Mouse (Mus musculus) regulatory T cell (primary cell): ENCODE data around the gene Ctnnd1.

Experiments
- in situ Hi-C: fragments of 300-600 bp; cut with MboI, MseI; formaldehyde crosslinking; loops from one replicate; pipeline ENCODE4 v1.15.1; 2025; ENCODE audit warnings: high pct_unique_total_duplicates

Ctnnd1 gene

DNA sequence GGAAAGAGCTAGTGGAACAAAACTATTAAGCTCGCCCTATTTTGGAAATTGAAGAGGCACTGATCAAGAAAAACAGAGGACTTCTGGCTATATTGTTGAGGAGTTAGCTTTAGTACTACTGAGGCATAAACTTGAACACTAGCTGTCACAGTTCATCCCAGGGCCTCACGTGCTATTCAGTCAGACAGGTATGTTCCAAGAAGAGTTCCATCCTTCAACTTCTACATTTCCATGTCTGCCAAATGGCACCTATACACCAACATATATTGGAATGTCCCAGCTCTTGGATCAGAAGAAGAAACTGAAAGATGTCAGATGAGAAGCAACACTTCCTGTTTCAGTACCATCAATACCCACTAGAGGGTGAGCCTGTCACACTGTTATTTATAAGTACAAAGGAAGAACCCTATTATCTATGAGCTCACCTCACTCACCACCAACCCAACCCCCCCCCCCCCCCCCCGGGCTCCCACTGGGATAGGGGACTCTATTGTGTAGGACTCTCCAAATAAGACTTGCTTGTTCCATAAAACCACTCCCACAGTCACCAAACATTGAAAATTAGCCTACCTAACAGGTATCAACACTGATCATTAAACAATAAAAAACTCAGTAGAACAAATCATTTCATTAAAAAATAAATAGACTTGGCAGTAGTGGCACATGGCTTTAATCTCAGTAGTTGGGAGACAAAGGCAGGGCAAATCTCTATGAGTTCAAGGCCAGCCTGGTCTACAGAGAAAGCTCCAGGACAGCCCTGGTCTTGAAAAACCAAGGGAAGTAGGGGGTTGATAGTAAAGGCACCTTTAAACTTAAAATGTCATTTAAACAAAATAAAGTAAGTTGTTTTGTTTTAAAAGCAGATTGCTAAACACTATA, 32.7 kb downstream of the Ctnnd1 start:
- in situ Hi-C loops: loop anchor here (5.0 kb wide), 1 partner anchor 49 kb away; no protein-coding TSS in a partner anchor

DNA sequence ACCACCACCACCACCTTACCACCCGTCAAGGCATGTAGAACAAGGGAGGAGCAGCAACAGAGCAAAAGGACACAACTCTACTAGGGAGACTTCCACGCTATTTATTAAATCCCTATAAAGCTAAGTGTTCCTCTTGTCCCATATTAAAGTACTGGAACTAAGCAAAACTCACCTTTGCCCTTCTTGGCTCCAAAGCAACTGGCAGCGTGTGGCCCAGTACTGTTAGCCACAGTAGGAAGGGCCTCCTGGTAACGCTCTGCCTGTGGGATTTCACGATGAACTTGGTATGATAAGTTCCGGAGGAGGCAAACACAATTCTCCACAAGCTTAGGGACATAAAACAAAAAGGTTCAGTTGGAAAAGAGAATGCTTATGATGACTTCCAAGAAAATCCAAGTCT, 37.8 kb downstream of the Ctnnd1 start:
- in situ Hi-C loops: no loop called here

DNA sequence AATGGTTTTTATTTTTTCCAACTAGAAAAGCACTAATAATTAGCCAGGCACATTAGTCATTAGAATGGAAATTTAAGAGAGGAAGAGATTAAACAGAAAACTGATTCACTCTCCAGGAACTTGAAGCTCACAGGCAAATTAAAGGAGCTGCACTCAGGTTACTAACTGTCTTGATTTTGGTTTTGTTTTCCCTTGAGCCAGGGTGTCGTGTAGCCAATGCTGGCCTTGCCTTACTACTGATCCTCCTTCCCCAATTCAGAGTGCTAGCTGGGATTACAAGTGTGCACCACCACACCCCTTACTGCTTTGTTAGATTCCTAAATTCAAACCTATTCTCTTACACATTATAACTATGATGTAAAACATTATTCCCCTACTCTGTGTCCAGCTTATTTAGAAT, 42.7 kb downstream of the Ctnnd1 start:
- in situ Hi-C loops: no loop called here

DNA sequence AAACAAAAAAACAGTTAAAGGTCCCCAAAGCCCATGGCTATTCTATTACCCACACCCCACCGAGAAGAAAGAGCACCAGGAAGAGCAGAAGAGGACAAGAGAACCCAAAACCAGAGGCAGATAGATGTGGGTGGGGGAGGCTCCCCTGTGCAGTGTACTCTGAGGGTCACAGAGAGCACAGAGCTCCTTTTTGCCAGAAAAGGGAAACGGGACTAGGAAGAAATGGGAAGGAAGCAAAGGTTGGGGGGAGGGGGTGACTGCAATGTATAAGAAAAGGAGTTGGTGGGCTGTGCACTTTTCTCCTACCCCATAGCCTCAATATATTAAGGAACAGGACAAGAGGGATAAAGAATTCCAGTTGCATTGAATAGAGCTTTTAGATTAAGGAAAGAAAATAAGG, 49.6 kb downstream of the Ctnnd1 start:
- in situ Hi-C loops: no loop called here

DNA sequence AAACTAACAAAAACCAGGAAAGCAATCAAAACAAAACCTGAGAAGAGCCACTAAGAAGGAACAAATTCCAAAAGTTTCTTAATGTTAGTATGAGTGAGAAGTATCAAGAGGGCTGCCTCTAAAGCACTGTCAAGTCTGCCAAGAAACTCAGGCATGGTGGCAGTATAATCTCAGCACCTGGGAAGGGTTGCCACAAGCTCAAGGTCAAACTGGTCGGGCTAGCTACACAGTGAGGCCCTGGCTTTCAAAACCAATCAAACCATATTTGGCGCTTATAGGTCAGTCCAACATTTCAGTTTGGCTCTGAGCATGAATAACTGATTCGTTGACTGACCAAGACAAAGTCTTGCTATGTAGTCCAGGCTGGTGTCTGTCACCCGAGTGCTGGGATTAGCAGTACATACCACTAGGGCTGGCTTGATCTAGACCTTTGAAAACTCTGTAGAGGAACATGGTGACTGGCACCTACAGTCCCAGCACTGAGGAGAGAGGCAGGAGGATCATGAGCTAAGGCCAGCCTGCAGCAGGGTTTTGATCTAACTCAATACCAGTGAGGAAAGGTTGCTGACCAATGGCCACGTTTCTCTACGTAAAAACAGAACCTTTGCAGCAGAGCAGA, 51.2 kb downstream of the Ctnnd1 start:
- in situ Hi-C loops: no loop called here

DNA sequence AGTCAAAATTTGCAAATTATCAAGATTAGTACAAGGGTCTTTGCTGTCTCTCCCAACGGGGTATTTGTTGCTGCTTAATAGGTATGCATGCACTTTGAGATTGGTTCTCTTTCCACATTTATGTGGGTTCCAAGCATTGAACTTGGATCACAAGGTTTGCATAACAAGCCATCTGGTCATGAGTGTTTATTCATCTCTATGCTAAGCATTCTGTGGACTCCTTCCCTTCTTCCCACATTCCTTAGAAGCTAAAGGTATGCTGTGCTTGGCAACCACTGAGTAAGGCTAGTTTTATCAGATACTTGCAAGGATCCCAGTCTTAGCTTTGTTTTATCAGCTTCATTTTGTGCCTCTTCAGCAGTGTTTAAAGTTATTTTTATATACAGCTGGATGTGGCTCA, 53.4 kb downstream of the Ctnnd1 start:
- in situ Hi-C loops: no loop called here

DNA sequence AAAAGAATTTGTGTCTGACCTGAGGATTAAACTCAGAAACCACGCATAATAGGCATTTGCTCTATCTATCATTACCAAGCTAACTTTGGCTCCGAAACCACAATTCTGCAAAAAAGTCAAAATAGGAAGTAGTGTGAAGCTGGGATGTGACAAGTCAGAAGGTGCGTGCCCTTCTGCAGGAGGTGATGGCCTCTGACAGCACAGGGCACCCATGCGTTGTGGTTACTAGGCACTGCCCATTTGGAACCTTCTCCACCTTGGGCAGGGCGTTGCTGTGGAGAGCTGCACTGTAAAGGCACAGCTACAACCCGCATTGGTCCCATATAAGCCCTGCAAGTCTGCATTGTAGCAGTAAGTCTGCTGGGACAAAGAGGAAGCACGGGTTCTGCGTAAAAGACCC, 57.8 kb downstream of the Ctnnd1 start:
- in situ Hi-C loops: no loop called here

DNA sequence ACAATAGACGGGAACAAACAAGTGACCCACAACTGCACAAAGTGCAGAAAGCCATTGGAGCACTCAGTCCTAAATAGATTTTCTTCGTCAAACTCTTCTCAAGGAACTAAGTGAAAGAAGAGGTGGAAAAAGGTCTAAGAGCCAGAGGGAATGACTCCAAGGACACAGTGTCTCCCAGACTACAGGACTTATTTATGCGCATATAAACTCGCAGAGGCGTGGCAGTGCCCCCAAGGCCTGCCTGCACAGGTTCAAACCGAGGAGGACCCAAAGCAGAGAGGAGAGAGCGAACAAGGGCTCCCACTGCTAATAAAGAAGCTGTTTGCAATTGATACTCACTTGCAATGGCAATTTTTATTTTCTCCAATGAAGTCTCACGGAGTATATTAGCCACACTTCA, 64.9 kb downstream of the Ctnnd1 start:
- in situ Hi-C loops: no loop called here

DNA sequence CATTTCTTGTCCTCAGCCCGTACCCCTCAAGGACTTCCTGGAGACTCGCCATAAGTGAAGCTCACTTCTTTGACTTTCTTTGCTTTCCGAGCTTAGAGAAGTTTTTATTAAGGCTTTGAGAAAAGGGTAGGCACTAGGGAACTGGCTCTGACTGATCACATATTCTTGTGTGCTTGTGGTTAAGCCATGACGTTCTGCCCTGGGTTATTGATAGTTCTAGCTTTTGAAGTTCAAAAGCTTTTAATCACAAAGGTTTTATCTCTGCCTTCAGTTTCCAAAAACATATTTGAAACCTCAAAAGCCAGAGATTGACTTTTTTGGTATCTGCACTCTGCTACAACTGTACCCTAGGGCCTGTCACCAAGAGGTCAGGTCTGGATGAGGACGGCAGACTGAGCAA, 68.3 kb downstream of the Ctnnd1 start:
- in situ Hi-C loops: no loop called here

DNA sequence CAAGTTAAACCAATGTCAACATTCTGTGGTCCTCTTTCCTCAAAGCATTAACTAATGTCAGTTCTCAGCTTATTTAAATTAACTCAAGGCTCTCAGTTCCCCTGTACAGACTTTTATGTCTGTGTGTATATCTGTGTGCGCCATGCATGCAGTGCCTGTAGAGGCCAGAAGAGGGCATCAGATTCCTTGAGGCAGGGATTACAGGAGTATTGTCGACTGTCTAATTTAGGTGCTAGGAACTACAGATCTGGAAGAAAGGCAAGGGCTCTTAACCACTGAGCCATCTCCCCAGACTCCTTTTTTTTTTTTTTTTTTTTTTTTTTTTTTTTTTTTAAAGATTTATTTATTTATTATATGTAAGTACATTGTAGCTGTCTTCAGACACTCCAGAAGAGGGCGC, 69.4 kb downstream of the Ctnnd1 start:
- in situ Hi-C loops: no loop called here

DNA sequence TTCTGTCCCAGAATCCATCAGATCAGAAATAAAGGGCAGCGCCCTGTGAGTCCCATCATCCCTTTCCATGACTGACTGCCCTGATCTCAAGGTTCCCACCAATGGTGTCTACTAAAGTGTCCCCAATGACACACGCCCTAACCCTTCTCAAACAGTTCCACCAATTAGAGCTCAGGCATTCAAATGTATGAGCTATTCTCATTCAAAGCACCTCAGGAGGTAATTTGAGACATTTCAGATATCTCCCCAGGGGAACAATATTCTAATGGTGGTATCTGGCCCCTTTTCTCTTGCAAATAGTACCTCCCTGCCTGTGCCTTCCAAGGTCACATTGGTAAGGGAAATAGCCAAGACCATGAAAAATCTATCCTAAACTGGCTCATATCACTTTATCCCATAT, 71.3 kb downstream of the Ctnnd1 start:
- in situ Hi-C loops: no loop called here

DNA sequence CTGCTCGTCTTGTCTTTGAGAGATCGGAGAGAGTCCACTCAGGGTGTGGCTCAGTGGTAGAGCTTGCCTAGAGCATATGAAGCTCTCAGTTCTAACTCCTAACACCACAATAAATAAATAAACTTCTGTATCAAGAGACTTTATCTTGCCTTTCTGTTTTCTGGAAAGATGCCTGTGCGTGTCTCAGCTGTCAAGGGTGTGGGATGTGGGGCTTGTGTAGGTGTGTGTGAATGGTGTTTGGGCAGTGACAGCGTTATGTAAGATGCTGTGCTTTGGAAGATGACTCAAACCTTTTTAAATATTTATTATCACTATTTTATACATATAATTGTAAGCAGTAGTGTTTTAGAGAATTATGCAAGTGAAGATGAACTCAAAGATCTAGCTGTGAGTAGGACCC, 76.4 kb downstream of the Ctnnd1 start:
- in situ Hi-C loops: no loop called here

DNA sequence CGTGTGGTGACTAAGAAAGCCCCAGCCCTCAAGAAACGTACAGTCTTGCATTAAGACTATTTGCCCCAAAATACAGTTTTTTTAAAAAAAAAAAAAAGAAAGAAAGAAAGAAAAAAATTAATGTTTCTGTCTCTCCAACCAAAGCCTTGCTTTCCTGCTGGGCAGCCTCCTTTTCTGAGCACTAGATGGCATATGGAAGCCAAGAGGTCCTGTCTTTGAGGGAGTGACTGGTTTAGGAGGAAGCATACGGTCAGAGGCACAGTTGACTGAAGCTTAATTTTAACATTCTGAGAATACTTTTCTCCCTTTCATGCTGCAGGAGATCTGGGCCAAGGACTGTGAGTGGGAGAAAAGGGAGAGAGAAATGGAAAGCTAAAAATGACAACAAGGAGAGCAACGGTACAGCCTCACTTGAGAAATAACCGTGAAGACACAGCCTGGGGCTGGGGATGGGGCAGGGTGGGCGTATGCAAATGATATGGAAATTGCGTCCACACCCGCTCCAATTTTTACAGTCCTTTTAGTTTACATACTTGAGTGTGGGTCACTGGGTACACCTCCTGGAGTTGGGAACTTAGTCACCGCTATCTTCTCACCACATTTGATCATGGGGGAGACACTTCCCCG, 93.6 kb downstream of the Ctnnd1 start:
- in situ Hi-C loops: loop anchor here (5.0 kb wide), 1 partner anchor 70 kb away; no protein-coding TSS in a partner anchor

DNA sequence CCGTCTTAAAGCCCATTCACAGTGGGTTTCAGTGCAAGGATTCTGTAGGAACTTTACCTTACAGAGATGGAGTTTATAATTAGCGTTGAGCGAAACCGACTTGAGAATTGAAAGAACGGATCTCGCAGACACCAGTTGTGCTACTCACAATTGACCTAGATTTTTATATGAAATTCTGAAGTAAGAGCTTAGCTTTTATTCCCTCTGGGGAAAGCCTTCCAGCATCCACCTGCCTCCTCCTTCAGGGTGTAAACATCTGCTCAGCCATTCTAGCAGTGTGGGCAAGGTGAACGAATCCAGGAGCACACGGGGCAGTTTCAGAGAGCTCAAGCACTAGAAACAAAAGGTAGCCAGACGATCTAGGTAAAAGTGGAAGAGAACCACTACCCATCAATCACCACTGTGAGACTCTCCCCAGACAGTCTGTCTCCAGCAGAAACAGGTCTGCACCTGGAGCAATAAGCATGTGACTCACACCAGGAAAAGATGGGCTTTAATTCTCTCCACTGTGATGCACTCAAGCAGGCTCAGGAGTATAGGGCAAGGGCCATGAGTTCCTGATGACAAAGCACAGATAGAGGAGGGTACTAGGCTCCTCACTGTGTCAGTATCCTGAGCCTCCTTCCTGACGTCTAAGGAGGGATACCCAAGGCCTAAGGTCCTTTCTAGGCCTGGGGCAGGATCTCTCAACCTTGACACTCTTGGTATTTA, 99.0 kb downstream of the Ctnnd1 start:
- in situ Hi-C loops: no loop called here
